Comparison of ENCODE assay signal across 1 mouse cellular context in the genomic region with DNA sequence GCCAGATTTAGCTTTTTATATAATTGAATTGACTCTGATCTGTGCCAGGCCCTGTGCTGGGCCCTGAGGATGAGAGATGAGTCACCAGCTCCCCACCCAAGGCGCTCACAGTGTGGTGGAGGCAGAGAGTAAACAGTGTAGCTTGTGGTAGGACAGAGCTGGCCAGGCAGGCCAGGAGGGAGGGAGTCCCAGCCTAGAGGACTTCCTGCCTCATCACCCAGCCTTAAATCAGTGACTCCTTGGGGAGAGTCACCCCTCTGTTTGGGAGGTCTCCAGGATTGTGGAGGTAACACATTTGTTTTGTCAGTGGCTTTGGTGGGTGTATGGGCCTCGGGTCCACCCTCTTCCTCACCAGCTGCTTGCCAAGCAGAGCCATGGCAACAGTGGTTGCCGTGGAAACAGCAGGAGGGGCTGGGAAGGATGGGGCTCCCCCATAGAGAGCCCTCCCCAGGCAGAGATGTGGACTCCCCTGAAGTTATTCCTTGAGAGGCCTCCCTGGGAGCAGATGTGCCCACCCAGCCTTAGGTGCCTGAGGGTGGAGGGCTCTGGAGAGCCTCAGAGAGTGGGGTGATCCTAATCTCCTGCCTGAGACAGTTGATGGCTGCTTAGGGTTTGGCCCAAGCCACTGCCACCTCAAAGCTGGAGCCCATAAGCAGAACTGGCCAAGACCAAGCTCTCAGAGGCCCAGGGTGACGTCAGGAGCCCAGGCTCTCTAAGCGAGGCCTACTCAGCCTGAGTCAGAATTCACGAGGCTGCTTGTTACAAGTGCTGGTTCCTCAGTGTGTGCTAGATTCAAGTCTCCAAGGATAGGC.
A peak's percentile ranks its signal among the peaks of the same experiment; 100 is the strongest.
TF ChIP-seq lines count a peak whose summit lies in the region.

No protein-coding gene starts in this region.

TF ChIP-seq in CH12.LX, 34 proteins besides CTCF, POLR2A, EP300 and RAD21:
- TF ChIP-seq JUND (conservative IDR thresholded peaks at IDR 0.05; ENCODE audit: low read depth, low read length) = no peak
- TF ChIP-seq IRF4 (IDR thresholded peaks at IDR 0.05; ENCODE audit: low read depth, low read length) = peak; percentile 43; the same call in 1 of the 2 replicates
